Mouse (Mus musculus): Measurements from ENCODE around the gene Pld2. TPM values are rescaled to one million over a fixed set of nuclear protein-coding genes. Genes with fewer than 3 reads are reported as not detected.
"Not testable (repeated sequence)": the region's sequence is repeated elsewhere in the genome, so short reads cannot be mapped to it uniquely, and the experiment has no call there.

The Pld2 gene
- total and polyA plus RNA-seq, 3 experiments: 0.15 to 0.39 TPM; not detected in 1

GRCm38 (mm10) chr11:70518923-70519322, 20.9 kb upstream of the Pld2 start, which contains the start of gene Gltpd2:
Gene Gltpd2 (plus strand): TSS chr11:70519196.
- Histone ChIP-seq H3K27ac (ENCODE audit: control insufficient read depth, low read depth, low read length) (no peak within 1 kb of the TSS), H3K9me3 (replicated peaks; ENCODE audit: insufficient read depth, low read length) (no peaks in the 10 kb centered on the region), H3K4me1 (ENCODE audit: control insufficient read depth in 1 of 2, insufficient read depth in 2 of 2, low read length in 2 of 2) (peaks cover 8 to 11% of the 10 kb centered on the region in 2 experiments), H3K27me3 (ENCODE audit: control insufficient read depth in 1 of 2, insufficient read depth in 2 of 2, low read length in 2 of 2) (no peaks in the 10 kb centered on the region), H3K79me2 (ENCODE audit: control insufficient read depth, insufficient read depth, low read length, poor library complexity) (no peaks in the 10 kb centered on the region), H3K4me3 (ENCODE audit: control insufficient read depth in 1 of 2, insufficient read depth in 1 of 2, low read depth in 2 of 2, low read length in 2 of 2) (no peak within 1 kb of the TSS), H3K36me3 (ENCODE audit: control insufficient read depth in 1 of 2, insufficient read depth in 2 of 2, low read length in 2 of 2) (peaks cover 0 to 15% of the 10 kb centered on the region in 2 experiments; a peak in 2 of 4 replicates), H3K9ac (ENCODE audit: control insufficient read depth, low read depth, low read length, poor library complexity, severe bottlenecking) (no peak within 1 kb of the TSS)
- no peak for DNase-seq (ENCODE audit: low read depth, low spot score)
- no peak for TF ChIP-seq TAL1 (IDR thresholded peaks at IDR 0.05; ENCODE audit: low read length)
- 0 out of 2 replicates have a peak, but pooled peaks have one; percentile 33 for TF ChIP-seq RCOR1 (IDR thresholded peaks at IDR 0.05; ENCODE audit: low read depth, low read length)
- TF ChIP-seq KAT2A (conservative IDR thresholded peaks at IDR 0.05; ENCODE audit: low read depth, low read length): no peak

DNA sequence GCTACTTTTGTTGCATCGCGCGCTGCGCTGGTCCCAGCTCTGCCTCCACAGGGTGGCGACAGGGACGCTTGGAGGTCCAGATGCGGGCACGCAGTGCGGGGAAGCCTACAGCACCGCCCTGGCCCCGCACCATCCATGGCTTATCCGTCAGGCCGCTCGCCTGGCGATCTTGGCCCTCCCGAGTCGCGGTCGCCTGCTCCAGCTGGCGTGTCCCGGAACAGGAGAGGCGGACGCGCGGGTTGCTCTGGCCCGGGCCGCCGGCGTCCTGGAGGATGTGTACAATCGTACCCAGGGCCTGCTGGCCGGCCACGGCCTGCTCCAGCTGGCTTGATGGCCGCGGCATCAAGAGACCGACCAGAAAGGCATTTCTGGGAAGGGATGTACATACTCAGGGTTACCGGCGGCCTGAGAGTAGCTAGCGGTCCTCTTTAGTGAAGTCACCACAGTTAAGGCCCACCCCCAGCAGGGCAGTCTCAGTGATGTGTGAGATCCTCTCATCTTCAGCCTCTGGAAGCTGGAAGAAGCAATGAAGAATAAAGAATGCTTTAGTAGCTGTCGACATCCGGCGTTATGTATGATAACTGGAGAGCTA, 19.6 kb upstream of the Pld2 start:
- H3K4me3 ChIP-seq (ENCODE audit: control insufficient read depth in 1 of 2, insufficient read depth in 1 of 2, low read depth in 2 of 2, low read length in 2 of 2): no peak overlapping the region
- no peak for DNase-seq (ENCODE audit: low read depth, low spot score)

DNA sequence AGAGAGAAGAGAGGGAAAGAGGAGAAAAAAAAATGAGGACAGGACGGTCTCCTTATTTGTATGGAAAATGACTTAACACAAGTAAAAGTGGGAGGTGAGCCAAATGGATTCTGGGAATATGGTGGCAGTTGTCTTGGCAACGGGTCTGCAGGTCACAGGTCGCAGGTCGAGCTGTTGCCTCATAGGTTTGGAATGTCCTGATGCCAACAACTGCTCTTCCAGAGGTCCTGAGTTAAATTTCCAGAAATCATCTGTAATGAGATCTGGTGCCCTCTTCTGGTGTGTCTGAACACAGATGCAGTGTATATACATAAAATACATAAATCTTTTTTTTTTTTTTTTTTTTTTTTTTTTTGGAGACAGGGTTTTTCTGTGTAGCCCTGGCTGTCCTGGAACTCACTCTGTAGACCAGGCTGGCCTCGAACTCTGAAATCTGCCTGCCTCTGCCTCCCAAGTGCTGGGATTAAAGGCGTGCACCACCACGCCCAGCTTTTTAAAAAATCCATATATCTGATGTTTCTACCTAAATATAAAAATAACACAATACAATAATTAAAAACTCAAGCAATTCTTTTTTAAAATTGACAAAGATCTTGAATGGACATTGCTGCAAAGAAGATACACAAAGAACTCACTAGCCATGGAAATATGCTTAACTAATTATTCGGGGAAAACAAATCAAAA, 16.4 kb upstream of the Pld2 start:
- H3K79me2 ChIP-seq (ENCODE audit: control insufficient read depth, insufficient read depth, low read length, poor library complexity): peaks cover 13% of the 10 kb centered on the region
- H3K9ac ChIP-seq (ENCODE audit: control insufficient read depth, low read depth, low read length, poor library complexity, severe bottlenecking); H3K36me3 ChIP-seq (ENCODE audit: control insufficient read depth in 1 of 2, insufficient read depth in 2 of 2, low read length in 2 of 2); H3K9me3 ChIP-seq (replicated peaks; ENCODE audit: insufficient read depth, low read length); H3K27ac ChIP-seq (ENCODE audit: control insufficient read depth, low read depth, low read length); H3K4me3 ChIP-seq (ENCODE audit: control insufficient read depth in 1 of 2, insufficient read depth in 1 of 2, low read depth in 2 of 2, low read length in 2 of 2); H3K27me3 ChIP-seq (ENCODE audit: control insufficient read depth in 1 of 2, insufficient read depth in 2 of 2, low read length in 2 of 2); DNase-seq (ENCODE audit: low read depth, low spot score): not testable (repeated sequence)
- peak in 2 of 3 experiments; percentile 6 to 14; a peak in 2 of 6 replicates for TF ChIP-seq CTCF (IDR thresholded peaks at IDR 0.05 in 2 of 3, conservative IDR thresholded peaks at IDR 0.05 in 1 of 3; ENCODE audit: control insufficient read depth in 1 of 3, insufficient read depth in 1 of 3, low read depth in 2 of 3, low read length in 3 of 3, poor library complexity in 1 of 3, severe bottlenecking in 1 of 3)
- TF ChIP-seq ZNF384 (IDR thresholded peaks at IDR 0.05; ENCODE audit: low read depth, low read length): peak; percentile 87
- peaks cover 3 to 15% of the 10 kb centered on the region in 2 experiments for H3K4me1 ChIP-seq (ENCODE audit: control insufficient read depth in 1 of 2, insufficient read depth in 2 of 2, low read length in 2 of 2)

More for the DNA sequence above, 19.6 kb upstream of the Pld2 start:
- Histone ChIP-seq H3K36me3 (ENCODE audit: control insufficient read depth in 1 of 2, insufficient read depth in 2 of 2, low read length in 2 of 2) (peaks cover 0 to 17% of the 10 kb centered on the region in 2 experiments; a peak in 2 of 4 replicates), H3K27me3 (ENCODE audit: control insufficient read depth in 1 of 2, insufficient read depth in 2 of 2, low read length in 2 of 2) (no peaks in the 10 kb centered on the region), H3K9me3 (replicated peaks; ENCODE audit: insufficient read depth, low read length) (no peaks in the 10 kb centered on the region), H3K9ac (ENCODE audit: control insufficient read depth, low read depth, low read length, poor library complexity, severe bottlenecking) (no peak overlapping the region), H3K27ac (ENCODE audit: control insufficient read depth, low read depth, low read length) (no peak overlapping the region), H3K4me1 (ENCODE audit: control insufficient read depth in 1 of 2, insufficient read depth in 2 of 2, low read length in 2 of 2) (peaks cover 8 to 13% of the 10 kb centered on the region in 2 experiments), H3K79me2 (ENCODE audit: control insufficient read depth, insufficient read depth, low read length, poor library complexity) (peaks cover under 1% of the 10 kb centered on the region; the same call in 1 of the 2 replicates)
- TF ChIP-seq BHLHE40 (IDR thresholded peaks at IDR 0.05; ENCODE audit: borderline replicate concordance, low read depth, low read length) (no peak), GABPA (IDR thresholded peaks at IDR 0.05; ENCODE audit: low read depth, low read length) (no peak), USF1 (IDR thresholded peaks at IDR 0.05; ENCODE audit: low read depth, low read length) (no peak), TCF12 (IDR thresholded peaks at IDR 0.05; ENCODE audit: low read depth, low read length) (no peak), ZKSCAN1 (IDR thresholded peaks at IDR 0.05; ENCODE audit: low read depth, low read length) (no peak), E2F4 (IDR thresholded peaks at IDR 0.05; ENCODE audit: borderline replicate concordance, low read depth, low read length) (no peak), EP300 (IDR thresholded peaks at IDR 0.05; ENCODE audit: low read depth in 1 of 2, low read length in 2 of 2) (no peak), MAFK (IDR thresholded peaks at IDR 0.05; ENCODE audit: borderline replicate concordance, low read depth, low read length) (no peak), RCOR1 (IDR thresholded peaks at IDR 0.05; ENCODE audit: low read depth, low read length) (no peak), ZNF384 (IDR thresholded peaks at IDR 0.05; ENCODE audit: low read depth, low read length) (no peak), KAT2A (conservative IDR thresholded peaks at IDR 0.05; ENCODE audit: low read depth, low read length) (no peak), CHD1 (IDR thresholded peaks at IDR 0.05; ENCODE audit: low read depth, low read length) (no peak), NRF1 (IDR thresholded peaks at IDR 0.05; ENCODE audit: insufficient read depth, low read depth, low read length, poor library complexity, severe bottlenecking) (no peak), NELFE (IDR thresholded peaks at IDR 0.05; ENCODE audit: low read depth, low read length) (no peak), CTCF (IDR thresholded peaks at IDR 0.05 in 2 of 3, conservative IDR thresholded peaks at IDR 0.05 in 1 of 3; ENCODE audit: control insufficient read depth in 1 of 3, insufficient read depth in 1 of 3, low read depth in 2 of 3, low read length in 3 of 3, poor library complexity in 1 of 3, severe bottlenecking in 1 of 3) (no peak), ZMIZ1 (IDR thresholded peaks at IDR 0.05; ENCODE audit: low read depth, low read length) (no peak), MEF2A (IDR thresholded peaks at IDR 0.05; ENCODE audit: extremely low read depth, insufficient replicate concordance, low read depth, low read length, poor library complexity, severe bottlenecking) (no peak), TAL1 (IDR thresholded peaks at IDR 0.05; ENCODE audit: low read length) (no peak)

All from MEL (cell line).